Mouse (Mus musculus): ENCODE data around the gene Ppp1r26. TPM values are rescaled to one million over a fixed set of nuclear protein-coding genes. Genes with fewer than 3 reads are reported as not detected.
"Not testable (repeated sequence)": the region's sequence is repeated elsewhere in the genome, so short reads cannot be mapped to it uniquely, and the experiment has no call there.

The Ppp1r26 gene
- total RNA-seq, 2 experiments from 2014 or later = 14.3 to 16.0 TPM

GRCm38 (mm10) chr2:28440842-28441241 is 5.8 kb upstream of the Ppp1r26 start:
- no peak for DNase-seq (ENCODE audit: extremely low spot score in 1 of 2, low spot score in 1 of 2)

GRCm38 (mm10) chr2:28445082-28445481 is 1.5 kb upstream of the Ppp1r26 start:
- DNase-seq (ENCODE audit: extremely low spot score in 1 of 2, low spot score in 1 of 2) = no peak

DNA sequence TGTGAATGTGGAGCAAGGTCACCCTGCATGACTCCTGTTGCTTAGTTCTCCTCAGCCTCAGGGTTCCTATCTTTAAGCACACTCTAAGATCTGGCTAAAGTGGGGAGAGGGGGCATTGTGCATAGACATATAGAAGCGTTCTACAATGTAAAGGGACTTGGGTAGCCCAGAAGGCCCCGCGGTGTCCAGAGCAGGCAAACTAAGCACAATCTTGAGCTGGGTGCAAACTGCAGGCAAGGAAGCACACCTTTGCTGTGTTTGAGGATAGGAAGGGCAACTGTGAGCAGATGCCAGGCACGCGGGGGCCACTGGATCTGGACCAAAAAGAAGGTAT is 452 bp upstream of the Ppp1r26 start:
- DNase-seq (ENCODE audit: extremely low spot score in 1 of 2, low spot score in 1 of 2) = no peak

- no peak for DNase-seq (ENCODE audit: extremely low spot score in 1 of 2, low spot score in 1 of 2)
Observed at GRCm38 (mm10) chr2:28447315-28447670, 693 bp downstream of the Ppp1r26 start.

DNA sequence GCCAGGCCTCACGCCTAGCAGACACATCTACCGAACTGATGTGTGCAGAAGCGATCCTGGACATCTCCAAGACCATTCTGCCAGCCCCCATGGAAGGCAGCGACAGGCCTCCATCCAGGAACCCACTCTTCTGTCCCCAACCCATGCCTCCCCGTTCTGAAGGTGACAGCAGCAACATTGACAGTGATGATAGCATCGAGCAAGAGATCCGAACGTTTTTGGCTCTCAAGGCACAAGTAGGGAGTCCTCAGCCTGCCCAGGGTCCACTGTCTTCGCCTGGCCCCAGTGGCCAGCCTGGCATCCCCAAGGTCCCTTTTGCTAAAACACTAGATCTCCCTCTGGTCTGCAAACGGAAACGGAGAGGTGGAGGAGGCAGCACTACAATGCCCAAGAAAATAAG is 5.1 kb downstream of the Ppp1r26 start:
- no peak for DNase-seq (ENCODE audit: extremely low spot score in 1 of 2, low spot score in 1 of 2)

DNA sequence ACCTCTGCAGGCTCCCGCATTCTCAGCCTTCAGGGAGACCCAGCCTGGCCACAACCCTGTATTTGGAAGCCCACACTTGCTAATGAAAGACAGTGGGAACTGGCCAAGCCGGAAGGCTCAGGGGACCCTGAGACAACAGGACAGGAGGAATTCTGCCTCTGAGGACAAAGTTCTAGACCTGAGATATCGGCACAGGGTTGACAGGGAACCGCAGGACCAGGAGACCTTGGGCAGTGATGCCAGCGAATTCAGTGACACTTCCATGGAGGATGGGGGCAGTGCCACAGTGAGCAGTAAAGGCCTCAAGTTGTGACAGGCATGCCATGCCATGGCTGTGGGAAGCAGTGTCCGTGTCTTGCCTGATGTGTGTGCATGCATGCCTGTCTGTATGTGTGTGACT is 6.9 kb downstream of the Ppp1r26 start:
- no peak for DNase-seq (ENCODE audit: extremely low spot score in 1 of 2, low spot score in 1 of 2)

DNA sequence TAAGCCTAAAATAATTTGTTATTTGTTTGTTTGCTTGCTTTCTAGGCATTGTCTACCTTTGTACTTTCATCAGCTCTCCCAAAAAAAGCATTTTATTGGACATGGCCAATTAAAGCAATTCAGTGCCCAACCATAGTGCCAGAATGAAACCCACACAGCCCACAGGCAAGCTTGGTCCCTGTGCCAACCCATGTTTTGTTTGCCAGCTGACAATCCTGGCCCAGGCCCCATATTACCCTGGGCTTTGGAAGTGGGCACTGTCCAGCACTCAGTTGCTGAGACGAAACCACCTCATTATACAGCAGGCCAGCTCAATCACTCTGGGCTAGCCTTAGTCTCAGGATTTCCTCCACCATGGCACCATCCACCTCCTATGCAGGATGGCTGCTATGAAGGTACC is 10.0 kb downstream of the Ppp1r26 start:
- DNase-seq (ENCODE audit: extremely low spot score in 1 of 2, low spot score in 1 of 2) = no peak

- DNase-seq (ENCODE audit: extremely low spot score in 1 of 2, low spot score in 1 of 2) = peak; percentile 64 to 84
Observed at GRCm38 (mm10) chr2:28463919-28464318, 17.3 kb downstream of the Ppp1r26 start.

DNA sequence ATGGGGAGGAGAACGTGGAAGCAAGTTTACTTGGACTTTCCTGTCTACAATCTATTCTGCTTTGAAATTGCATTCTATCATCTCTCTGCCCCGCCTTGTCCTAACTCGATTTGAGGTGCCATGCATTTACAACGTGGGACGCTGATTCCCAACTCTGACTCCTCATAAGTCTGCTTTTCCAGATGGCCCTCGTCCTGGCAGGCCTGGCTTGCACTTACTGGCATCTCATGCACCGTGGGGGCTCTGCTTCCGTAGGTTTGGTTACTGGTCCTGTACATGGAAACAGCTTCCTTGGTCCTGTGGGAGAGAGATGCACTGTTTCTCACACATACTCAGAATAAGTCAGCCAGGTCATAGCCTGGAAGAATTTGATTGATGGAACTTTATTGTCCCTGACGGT is 18.3 kb downstream of the Ppp1r26 start:
- no peak for DNase-seq (ENCODE audit: extremely low spot score in 1 of 2, low spot score in 1 of 2)

GRCm38 (mm10) chr2:28465836-28466518 is 19.4 kb downstream of the Ppp1r26 start, which contains the start of gene 1700007K13Rik:
TSS of gene 1700007K13Rik (minus strand) at chr2:28466332.
- peak in 1 of 2 experiments; percentile 49 for DNase-seq (ENCODE audit: extremely low spot score in 1 of 2, low spot score in 1 of 2)

DNA sequence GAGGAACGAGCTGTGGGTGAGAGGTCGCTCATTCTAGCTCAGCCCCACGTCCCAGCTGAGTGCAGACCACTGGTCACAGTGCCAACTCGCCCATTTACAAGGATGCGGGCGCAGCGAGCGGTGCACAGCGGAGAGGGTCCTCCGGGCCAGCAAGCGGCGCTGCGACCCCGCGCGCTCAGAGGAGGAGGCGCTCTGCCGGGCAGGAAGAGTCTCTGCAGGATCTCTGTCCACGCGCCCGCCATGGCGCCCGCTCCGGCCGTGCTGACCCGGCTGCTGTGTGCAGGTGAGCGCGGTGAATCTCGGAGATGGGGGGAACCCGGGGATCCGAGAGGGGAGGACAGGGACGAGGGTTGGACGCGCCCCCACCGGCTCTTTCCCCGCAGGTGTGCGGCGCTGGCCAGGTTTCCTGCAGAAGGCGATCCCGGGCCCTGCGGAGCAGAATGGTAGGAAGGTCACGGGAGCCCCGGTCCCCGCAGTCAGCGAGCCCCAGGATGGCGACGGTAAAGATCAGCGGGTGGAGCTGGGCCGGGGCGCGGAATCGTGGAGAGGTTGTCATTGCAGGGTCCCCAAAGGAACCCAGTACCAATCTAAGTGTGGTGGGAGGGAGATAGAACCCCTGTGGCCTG is 21.4 kb downstream of the Ppp1r26 start, which contains the start of gene Mrps2:
Gene Mrps2, plus strand, starts transcription at position 207 of the 626 bp plus-strand sequence.
- DNase-seq (ENCODE audit: extremely low spot score in 1 of 2, low spot score in 1 of 2) = peak; percentile 80 to 84

DNA sequence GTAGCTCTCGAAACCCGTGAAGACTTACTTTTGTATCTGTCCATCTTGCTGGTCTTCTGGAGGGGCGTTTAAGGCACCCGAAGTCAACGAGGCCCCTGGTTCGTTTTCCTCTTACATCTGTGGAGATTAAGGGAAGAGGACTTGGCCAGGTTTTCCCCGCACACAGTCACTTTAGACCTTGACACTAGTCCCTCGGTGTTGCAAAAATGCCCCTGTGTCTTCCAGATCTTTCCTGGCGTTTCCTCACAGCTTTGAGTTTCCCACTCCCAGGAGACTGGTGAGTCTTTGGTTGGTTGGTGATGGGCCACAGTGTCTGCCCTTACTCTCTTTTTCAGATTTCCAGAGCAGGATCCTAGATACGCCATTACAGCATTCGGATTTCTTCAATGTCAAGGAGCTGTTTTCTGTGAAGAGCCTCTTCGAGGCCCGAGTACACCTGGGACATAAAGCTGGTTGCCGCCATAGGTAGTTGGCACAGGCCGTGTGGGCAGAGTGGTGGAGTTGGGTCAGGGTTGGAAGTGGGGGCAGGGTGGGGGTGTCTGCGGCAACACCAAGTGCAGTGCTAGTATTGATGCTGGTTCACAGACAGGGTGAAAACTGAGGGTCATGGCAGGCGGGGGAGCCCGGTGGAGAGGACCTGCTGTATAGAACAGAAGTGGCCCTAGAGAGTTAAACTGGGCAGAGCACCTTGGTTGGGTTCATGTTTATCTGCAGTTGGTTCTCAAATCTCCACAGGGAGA is 22.1 kb downstream of the Ppp1r26 start:
- no peak for DNase-seq (ENCODE audit: extremely low spot score in 1 of 2, low spot score in 1 of 2)

- DNase-seq (ENCODE audit: extremely low spot score in 1 of 2, low spot score in 1 of 2) = no peak
Observed at GRCm38 (mm10) chr2:28469461-28469860, 22.9 kb downstream of the Ppp1r26 start.

DNA sequence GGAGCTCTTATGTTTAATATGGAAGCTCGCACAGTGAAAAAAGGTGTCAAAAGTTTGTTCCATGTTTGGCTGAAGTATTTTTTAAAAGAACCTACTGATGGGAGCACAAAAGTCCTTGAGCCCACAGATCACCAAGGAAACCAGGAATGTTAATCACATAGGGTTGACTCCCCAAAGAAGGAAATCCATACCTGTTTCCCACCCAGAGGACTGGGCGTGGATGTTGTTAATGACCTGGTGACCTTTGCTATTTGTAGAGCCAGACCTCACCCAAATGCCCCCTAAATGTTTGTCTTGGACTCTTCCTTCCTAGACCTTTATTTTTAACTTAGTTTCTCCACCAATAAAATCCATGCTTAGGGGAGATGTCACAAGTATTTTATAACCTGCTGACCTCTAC is 24.0 kb downstream of the Ppp1r26 start:
- DNase-seq (ENCODE audit: extremely low spot score in 1 of 2, low spot score in 1 of 2) = no peak

DNA sequence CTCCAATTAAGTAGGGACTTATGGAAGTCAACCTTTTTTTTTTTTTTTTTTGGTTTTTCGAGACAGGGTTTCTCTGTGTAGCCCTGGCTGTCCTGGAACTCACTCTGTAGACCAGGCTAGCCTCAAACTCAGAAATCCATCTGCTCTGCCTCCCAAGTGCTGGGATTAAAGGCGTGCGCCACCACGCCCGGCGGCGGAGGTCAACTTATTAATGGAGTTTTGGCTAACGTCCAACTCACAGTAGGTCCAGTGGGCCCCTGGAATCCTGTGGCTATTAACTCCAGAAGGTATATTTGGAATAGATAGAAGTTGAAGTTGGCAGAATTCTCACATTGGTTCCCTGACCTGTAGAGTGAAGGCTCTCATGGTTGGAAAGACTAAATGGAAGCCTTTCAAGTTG is 25.4 kb downstream of the Ppp1r26 start:
- not testable (repeated sequence) for DNase-seq (ENCODE audit: extremely low spot score in 1 of 2, low spot score in 1 of 2)

DNA sequence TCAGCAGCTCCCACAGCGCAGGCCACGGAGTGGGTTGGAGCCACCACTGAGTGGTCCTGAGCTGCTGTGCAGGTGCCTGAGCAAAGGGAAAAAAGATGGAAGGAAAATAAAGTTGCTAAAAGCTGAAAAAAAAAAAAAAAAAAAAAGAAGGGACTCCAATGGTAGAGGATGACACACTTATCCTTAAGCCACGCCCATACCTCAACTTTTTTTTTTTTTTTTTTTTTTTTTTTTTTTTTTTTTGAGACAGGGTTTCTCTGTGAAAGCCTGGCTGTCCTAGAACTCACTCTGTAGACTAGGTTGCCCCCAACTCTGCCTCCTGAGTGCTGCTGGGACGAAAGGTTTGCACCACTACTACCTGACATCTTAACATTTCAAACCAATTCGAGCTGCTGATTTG is 31.4 kb downstream of the Ppp1r26 start:
- not testable (repeated sequence) for DNase-seq (ENCODE audit: extremely low spot score in 1 of 2, low spot score in 1 of 2)

DNA sequence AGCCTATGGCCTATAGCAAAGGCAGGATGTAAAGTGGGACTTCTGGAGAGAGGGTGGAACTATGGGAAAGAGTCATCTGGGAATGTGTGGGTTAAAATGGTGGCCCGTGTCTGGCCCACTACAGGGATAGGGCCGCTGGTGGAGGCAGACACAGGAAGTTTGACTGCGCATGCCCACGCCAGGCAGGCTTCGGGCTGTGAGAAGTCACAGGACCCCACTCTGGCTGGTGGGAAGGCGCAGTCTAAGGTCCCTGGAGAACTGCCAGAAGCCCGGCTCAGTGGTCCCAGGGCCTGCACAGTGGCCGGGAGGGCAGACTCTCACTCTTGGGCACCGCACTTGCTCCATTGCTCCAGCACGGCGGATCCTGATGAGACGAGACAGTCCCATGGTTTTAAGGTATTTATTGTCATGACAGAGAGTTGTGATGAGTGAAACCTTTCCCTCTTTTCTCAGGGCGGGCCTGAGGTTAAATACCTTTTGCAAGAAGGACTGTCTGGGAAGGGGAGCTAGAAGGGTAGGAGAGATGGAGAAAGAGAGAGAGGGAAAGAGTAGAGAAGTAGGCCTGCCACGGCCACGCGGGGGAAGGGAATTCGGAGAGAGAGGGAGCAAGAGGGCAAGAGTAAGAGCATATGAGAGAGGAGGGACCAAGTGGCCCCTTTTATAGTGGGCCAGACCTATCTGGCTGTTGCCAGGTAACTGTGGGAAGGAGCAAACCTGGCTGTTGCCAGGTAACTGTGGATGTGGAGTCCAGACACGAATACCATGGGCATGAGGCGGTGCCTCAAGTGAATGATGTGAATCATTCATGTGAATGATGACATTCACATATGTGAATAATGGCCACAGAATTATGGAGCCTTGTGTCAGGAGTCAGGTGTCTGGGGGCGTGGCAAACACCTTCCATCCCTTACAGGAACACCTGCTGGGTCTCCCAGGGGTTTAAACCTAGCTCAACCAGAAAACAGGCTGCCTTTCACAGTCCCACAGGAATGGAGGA is 32.9 kb downstream of the Ppp1r26 start:
- DNase-seq (ENCODE audit: extremely low spot score in 1 of 2, low spot score in 1 of 2) = no peak

DNA sequence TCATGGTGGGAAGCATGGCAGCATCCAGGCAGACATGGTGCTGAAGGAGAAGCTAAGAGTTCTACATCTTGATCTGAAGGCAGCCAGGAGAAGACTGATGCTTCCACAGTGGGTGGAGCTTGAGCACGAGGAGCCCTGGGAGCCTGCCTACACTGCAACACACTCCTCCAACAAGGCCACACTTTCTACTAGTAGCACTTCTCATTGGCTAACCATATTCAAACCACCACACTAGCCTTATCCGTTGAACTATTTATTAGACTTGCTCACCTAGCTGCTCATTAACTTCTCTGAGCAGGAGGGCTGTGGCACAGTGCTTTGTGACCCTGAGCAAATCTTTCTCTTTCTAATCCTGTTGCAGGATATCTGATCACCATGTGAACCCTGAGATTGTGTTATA is 37.3 kb downstream of the Ppp1r26 start:
- no peak for DNase-seq (ENCODE audit: extremely low spot score in 1 of 2, low spot score in 1 of 2)

GRCm38 (mm10) chr2:28494521-28494920 is 47.9 kb downstream of the Ppp1r26 start:
- no peak for DNase-seq (ENCODE audit: extremely low spot score in 1 of 2, low spot score in 1 of 2)

- no peak for DNase-seq (ENCODE audit: extremely low spot score in 1 of 2, low spot score in 1 of 2)
Observed at GRCm38 (mm10) chr2:28495207-28495756, 48.7 kb downstream of the Ppp1r26 start.

All from layer of hippocampus, postnatal 25 days (tissue).